Mouse (Mus musculus): ENCODE measurements at regions not wholly inside any gene's neighbourhood (a gene's known extent, or its start where the extent isn't known, plus 50 kb on each side); places are given as distances from the start of the nearest gene placed in this dataset.

GRCm38 (mm10) chr2:178664977-178665376 lies 234.6 kb downstream of the Cdh26 start:
- DNase-seq, result peak; percentile 65 to 83

GRCm38 (mm10) chr2:178668451-178668850 lies 238.1 kb downstream of the Cdh26 start:
- peak; percentile 66 to 71 for DNase-seq

DNA sequence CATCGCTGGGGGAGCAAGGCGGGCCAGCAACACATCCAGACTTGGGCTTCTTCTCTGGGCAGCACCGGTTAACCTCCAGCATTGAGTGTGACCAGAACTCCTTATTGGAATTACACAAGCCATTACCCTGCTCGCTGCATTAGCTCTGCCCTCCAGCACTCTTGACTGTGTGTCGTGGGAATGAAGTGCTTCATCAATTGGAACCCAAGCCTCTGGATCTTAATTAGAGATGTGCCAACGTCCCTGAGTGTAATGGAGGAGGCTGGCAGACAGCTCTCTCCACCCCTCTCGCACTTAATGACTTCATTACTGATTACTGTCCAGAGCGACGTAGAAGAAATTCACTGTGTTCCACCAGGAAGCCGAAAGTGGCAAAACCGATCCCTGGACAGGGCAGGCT lies 240.6 kb downstream of the Cdh26 start:
- DNase-seq, result no peak

DNA sequence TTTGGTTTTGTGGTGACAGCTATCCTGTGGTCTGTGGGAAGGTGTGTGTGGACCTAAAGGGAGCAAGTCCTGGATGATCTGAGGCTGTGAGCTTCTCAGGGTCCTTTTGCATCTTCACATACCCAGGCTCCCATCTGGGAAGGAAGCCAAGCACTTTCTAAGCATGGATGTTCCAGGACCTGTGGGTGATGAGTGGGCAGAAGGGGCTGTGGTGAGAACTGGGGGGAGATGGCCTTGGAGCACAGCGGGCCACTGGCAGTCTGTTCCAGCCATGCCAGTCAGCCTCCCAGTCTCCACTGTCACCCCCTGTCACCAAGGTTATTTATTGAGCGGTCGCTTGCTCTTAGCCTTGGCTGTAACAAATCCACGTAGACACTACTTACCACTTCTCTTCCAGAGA lies 243.3 kb downstream of the Cdh26 start:
- DNase-seq, result peak in 1 of 2 experiments; percentile 16

- peak in 1 of 2 experiments; percentile 12 for DNase-seq
These were observed 244.3 kb downstream of the Cdh26 start for GRCm38 (mm10) chr2:178674621-178675020.

DNA sequence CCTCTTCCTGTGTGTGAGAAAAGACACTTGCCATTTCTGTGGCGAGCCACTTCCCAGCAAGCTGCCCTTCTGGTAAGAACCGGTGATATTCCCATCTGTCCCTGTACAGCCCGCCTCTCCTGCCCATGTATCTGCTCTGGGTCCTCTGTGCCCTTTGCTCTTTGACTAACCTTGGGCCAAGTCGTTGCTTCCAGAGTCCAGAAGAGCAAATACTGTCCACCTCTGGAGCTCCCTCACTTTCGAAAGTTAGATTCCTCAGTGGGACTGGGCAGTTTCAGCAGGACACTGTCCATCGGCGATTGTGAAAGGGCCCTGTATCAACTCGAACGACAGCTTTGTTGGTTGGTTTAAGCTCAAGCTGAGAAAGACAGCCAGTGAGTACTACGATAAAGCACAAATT lies 246.6 kb downstream of the Cdh26 start:
- peak in 1 of 2 experiments; percentile 34 for DNase-seq

DNA sequence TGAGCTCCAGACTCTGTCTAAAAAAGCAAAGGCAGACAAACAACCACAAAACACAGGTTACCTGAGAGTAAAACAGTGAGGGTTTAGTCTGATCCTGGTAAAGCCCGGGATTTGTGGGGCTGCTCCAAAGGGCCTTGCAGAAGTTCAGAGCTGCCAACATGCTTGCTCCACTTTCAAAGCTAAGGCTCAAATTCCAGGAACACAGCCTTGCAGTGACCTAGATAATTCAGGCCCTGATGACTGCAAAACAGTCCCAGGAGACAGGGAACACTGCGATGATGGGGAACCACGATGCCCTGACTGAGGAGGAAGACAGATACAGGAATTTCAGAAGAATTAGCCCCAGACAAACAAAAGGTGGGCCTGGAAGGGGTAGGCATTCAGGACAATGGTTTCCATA lies 250.0 kb downstream of the Cdh26 start:
- DNase-seq, result no peak

DNA sequence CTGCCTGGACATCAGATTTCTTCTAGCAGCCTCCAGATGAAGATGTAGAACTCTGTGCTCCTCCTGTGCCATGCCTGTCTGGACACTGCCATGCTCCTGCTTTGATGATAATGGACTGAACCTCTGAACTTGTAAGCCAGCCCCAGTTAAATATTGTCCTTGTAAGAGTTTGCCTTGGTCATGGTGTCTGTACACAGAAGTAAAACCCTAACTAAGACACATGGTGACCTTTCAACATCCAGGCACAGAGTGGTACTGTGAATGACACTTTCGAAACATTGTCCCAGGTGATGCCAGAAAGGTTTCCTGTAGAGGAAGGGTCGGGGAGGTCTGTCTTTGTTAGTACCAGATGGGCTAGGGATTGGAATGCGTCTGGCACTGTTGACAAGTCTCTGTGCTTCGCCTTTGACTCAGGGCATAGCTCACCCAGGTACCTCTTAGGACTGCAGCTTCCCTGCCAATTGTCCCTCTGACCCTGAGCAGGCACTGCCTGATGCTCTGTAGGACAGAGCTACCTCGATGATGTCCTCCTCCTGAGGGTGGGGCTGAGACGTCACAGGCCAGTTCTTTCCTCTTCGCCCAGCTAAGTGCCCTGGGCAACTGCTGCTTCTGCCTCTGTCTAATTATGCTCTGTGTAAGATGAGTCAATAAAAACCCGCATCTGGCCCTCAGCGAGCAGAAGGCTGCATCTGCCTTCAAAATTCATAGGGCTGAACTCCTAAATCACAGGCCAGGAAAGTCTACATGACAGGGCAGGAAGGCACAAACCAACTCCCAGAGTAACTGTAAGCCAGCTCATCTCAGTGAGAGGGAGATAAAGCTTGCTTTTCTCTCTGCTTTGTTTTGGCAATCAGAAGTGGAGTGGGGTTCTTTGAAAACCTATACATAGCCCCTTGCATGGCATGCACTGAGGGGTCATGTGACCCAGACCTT lies 254.0 kb downstream of the Cdh26 start:
- DNase-seq, result peak; percentile 49 to 81

DNA sequence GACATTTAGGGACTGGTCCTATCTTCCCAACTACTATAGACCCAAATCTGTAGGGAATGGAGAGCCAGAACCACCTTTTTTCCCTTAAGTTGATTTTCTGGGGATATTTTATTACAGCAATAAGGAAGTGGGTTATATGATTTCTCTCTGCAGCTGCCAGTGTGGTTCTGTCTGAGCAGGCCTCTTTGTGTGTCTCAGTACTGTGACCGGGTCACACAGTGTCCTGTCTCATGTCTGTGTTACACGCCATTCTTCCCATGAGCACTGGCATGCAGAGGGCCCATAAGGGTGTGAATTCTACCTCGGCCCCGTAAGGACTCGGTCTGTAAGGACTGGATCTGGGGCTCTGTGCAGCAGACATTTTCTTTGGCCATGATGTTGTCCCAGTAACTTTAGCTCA lies 254.9 kb downstream of the Cdh26 start:
- DNase-seq, result no peak

- no peak for DNase-seq
These were observed 255.9 kb downstream of the Cdh26 start for GRCm38 (mm10) chr2:178686167-178686601.

DNA sequence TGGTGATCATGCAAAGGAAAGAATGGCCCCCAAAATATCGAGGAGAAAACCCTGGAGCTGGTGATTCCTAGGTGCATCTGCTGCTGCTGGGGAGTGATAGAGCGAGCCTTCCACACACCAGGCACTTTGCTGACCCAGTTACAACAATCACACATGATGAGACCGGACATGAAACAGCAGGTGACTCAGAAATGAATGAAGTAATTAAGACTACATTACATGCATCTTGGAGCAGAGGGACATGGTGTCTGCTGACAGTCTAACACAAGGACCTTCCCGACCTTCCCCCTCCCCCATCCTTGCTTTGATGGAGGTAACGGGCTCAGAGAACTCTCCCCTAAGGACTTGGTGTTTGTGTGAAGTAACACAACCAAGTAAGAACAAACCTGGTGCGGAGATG lies 258.3 kb downstream of the Cdh26 start:
- no peak for DNase-seq

GRCm38 (mm10) chr2:178691190-178691864 lies 261.0 kb downstream of the Cdh26 start:
- peak; percentile 8 to 51 for DNase-seq

DNA sequence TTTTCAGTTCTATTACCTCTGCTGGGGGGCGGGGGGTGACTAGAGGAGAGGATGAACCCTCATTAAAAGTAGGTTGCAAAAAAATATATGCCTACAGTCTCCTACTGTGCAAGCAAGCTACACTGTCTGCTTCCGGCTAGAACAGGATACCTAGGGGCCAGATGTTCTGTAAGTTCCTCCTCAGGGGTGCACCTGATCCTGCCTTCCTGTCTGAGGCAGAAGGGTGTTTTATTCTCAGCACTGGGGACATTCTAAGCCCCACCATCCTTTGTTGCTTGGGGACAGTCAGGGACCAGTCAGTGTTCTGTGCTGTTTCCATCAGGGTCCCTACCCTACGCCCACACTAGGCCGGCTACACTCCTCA lies 261.5 kb downstream of the Cdh26 start:
- DNase-seq, result no peak

DNA sequence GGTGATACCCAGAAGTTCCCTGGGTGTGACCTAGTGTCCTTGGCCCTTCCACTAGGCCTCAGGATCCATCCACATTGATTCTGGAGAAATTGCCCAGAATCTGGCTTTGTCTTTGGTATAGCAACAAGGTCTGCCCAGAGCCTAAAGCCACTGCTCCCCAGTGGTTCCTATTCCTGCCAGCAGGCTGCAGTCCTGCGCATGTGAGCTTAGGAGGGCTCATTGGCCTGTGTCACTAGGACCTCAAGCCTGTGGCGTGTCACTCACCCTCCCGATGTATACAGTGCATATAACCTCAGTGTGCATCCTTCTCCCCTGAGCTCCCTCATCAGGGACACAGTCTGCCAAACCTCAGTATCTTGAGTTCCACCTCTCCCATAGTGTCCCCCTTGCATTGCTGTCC lies 261.9 kb downstream of the Cdh26 start:
- no peak for DNase-seq

- peak; percentile 60 to 70 for DNase-seq
These were observed 268.3 kb downstream of the Cdh26 start for GRCm38 (mm10) chr2:178698648-178699047.

GRCm38 (mm10) chr2:178700825-178701224 lies 270.5 kb downstream of the Cdh26 start:
- no peak for DNase-seq

- DNase-seq, result no peak
These were observed 274.2 kb downstream of the Cdh26 start for GRCm38 (mm10) chr2:178704510-178704909.

DNA sequence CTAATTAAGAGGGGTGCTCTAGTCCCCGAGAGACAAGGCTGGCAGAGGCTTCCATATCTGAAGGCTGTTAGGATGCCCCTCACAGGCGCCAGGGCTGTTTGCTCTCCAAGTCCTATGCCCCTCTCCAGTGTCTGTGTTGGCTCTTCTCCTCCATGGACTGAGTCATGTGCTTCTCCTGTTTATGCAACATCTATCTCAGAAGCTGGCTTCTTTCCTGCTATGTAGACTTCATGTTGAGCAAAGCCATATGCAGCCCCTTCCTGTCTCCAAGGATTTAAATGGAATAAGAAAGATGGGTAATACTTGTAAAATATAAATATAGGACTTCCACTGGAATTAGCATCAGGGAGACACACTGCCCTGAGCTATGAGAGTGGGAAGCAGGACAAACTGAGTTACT lies 278.3 kb downstream of the Cdh26 start:
- DNase-seq, result no peak

- no peak for DNase-seq
These were observed 279.0 kb downstream of the Cdh26 start for GRCm38 (mm10) chr2:178709192-178709881.

- no peak for DNase-seq
These were observed 279.7 kb downstream of the Cdh26 start for GRCm38 (mm10) chr2:178710001-178710400.

- no peak for DNase-seq
These were observed 281.3 kb downstream of the Cdh26 start for GRCm38 (mm10) chr2:178711587-178712080.

DNA sequence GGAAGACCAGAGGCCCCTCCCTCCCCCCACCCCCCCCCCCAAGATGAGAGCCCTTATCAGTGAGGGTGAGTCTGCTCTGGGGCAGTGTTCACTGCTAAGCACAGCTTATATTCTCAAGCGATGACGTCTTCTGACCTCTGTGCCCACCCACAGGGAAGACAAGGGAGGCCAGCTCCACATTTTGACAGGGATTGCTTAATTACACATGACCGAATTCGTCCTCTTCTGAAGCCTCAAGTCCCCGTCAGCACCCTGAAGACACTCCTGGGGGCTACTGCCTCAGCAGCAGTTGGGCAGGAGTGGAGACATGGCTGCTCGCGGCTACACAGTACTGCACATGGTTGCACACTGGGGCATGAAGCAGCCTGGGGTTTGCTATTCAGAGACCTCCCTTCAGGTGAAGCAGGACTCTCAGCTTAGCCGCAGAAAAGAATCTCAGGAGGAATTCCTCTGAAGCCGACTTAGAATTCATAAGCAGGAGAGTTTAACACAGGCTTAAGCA lies 282.1 kb downstream of the Cdh26 start:
- DNase-seq, result no peak
